Mouse (Mus musculus): ENCODE data around the gene 1700029I15Rik.

The 1700029I15Rik gene

GRCm38 (mm10) chr2:92381901-92382588, at the start of gene 1700029I15Rik:
Gene 1700029I15Rik (plus strand): TSS chr2:92382538.
- no peak for DNase-seq

DNA sequence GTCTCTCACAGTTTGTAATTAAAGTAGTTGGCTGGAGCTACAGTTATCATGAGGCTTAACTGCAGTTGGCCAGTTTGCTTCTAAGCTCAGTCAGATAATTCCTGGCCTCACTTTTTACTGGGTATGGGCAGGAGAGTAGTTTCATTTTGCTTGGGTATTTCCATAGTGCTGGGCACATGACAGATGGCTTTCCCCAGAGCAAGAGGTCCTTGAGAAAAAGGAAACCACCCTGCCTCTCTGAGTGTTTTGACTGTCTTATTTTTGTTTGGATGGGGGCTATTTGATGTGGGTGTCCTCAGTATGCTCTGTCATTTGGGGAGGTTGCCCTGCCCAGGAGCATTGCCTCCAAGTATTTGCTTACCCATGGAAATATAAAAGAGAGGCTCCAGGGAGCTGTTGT, 39.9 kb upstream of the 1700029I15Rik start:
- DNase-seq: no peak

- no peak for DNase-seq
These were observed 35.1 kb upstream of the 1700029I15Rik start for GRCm38 (mm10) chr2:92347191-92347590.

GRCm38 (mm10) chr2:92349589-92350425, 32.5 kb upstream of the 1700029I15Rik start:
- no peak for DNase-seq

GRCm38 (mm10) chr2:92350686-92351085, 31.7 kb upstream of the 1700029I15Rik start:
- DNase-seq: no peak

DNA sequence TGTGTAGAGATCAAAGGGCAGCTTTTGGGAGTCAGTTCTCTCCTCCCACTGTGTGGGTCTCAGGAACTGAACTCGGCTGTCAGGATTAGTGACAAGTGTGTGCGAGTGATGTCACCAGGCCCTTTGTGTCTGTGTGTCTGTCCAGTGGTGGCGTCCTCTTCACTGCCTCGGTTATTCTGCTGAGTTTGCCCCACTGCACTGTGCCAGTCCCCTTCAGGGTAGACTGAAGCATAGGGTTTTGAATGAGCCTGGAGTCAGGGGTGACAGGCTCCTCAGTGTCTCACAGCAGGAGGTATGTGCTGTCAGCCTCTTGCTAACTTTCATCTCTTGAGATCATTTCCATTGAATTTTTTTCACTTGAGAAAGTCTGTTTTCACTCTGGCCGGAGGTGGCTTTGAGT, 28.9 kb upstream of the 1700029I15Rik start:
- no peak for DNase-seq

DNA sequence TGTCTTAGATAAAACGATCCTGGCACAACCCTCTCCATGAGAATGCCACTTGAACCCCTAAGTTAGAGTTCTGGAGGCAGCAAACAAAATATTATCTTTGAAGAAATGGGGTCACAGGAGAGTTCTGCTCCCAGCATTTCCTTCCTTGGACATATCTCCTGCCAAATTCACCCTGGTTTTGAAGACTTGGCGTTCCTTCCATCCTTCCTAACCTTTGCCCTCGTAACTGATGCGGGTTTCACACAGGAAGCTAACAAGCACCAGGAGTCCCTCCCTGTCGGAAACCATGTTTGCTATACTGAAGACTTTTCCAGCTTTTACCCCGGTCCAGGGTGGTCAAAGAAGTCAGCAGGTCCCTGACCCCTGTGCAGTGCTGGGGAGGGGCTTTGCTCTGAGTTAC, 28.1 kb upstream of the 1700029I15Rik start:
- DNase-seq: no peak

GRCm38 (mm10) chr2:92359301-92359700, 23.0 kb upstream of the 1700029I15Rik start:
- no peak for DNase-seq

- DNase-seq: no peak
These were observed 22.0 kb upstream of the 1700029I15Rik start for GRCm38 (mm10) chr2:92360186-92360823.

DNA sequence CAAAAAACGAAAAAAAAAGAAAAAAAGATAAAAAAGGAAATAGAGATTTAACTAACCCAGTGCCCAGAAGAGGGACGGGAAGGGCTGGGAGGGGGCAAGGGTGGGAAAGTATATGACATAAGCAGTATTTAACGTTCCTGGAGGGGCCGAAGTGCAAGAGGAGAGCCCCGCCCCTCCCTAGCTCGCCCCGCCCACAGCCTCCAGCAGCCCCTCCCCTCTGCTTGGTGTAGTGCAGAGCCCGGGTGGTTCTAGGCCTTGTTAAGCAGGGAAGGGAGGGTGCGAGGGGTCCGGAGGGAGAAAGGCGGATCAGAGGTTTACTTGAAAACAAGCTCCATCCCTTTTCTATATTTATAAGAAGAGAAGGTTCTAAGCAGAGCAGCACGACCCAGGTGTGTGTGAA, 21.4 kb upstream of the 1700029I15Rik start:
- DNase-seq: no peak

GRCm38 (mm10) chr2:92361795-92362194, 20.5 kb upstream of the 1700029I15Rik start:
- DNase-seq: no peak

DNA sequence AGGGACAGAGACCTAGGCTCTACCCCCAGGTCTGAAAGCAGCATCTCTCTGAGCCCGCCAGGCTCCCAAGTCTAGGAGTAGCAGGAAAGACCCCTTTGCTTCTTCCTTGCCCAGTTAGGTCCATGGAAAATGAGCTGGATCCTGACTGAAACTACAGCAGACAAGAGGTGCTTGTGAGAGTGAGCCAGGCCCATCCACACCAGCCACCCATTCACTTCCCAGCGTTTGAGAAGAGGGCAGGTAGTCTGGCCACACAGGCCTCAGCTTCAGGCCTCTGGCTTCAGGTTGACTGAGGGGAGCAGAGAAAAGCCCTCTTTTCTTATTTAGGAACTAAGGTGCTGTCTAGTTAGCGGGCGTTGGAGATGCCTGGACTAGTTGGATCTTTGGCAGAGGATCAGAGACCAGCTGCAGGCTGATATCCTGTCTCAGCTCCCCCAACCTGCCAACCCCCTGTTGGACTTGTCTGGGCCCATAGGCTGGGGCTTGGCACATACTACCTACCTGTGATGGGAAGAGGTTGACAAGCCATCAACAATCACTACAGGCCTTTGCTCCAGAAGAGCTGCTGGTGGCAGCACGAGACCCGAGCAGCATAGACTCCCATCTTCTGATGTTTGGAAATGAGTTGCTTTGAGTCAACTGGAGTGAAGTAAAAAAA, 19.6 kb upstream of the 1700029I15Rik start:
- DNase-seq: no peak

DNA sequence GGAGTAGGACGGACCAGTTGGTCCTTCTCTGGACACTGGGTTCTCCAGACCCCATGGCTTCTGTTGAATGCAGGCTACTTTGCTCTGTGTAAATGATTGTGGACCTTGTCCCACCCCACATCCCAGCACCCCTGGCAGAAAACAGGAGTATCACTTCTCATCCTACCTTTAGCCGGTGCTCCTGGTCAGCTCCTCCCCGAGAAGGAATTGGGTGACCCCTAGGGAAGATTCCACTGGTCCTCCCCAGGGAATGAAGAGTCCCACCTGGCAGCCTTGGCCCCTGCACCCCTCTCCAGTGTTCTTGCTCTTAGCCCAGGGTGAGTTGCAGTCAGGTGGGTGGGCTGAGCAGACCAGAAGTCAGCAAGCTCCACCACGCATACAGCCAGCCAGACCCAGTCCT, 18.3 kb upstream of the 1700029I15Rik start:
- no peak for DNase-seq

DNA sequence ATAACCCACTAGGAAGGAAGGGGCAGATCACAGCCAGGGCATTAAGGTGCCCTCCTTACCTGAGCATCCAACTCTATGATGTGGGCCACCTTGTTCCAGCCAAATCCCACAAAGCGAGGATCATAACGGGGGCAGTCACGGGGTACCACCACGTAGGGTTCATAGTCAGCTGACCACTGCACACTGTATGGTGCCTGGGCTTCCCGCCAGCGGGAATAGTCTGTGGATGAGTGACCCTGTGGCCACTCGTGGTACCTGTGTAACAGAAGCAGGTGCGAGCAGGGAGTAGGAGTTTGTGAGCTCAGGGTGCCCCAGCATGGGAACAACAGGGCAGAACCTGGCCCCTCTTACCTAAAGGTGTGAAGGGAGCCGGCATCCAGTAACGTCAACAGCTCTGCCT, 16.8 kb upstream of the 1700029I15Rik start:
- DNase-seq: no peak

GRCm38 (mm10) chr2:92367383-92368029, 14.8 kb upstream of the 1700029I15Rik start:
- peak in 1 of 2 experiments; percentile 7 for DNase-seq

GRCm38 (mm10) chr2:92370375-92370774, 12.0 kb upstream of the 1700029I15Rik start:
- no peak for DNase-seq

DNA sequence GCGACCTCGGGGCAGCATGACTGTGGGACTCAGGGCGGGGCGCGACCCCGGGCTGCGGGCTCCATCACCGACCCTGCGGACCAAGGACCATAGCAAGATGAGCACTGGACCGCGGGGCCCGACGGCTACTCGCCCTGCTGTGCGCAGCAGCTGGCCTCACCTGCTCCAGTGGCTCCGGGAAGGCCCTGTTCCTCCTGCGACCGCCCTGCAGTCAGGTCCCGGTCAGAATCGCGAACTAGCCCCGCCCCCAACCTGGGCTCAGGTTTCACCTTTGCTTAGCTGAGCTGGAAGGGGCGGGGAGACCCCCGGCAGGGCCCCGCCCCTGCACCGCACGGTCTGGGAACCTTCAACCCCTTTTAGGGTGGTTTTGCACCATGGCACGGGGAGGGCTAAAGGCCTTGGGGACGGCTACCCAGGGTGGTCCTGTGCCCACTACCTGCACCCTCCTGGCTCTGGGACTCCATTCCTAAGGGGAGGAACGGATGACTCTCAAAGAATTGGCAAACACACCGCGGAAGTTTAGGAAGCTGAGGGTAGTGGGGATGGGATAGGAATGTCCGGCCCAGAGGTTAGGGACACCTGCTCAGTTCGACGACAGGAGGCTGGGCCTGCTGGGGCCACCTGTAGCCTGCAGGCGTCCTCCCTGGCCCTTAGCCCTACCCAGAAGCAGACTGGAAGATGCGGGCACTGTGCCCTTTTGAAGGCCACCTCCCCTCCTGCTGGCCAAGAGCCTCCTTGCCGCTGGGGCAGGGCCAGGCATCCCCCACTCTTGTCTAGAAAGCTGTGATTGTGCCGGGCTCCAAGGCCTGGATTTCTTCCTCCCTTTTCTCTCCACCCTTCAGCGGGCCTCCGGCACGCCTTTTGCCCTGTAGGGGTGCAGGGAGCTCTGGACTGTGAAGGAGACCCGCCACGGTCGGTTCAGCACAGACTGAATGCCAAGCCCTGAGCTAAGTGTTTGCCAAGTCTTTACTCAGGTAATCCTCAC, 11.2 kb upstream of the 1700029I15Rik start:
- peak; percentile 38 to 57 for DNase-seq

DNA sequence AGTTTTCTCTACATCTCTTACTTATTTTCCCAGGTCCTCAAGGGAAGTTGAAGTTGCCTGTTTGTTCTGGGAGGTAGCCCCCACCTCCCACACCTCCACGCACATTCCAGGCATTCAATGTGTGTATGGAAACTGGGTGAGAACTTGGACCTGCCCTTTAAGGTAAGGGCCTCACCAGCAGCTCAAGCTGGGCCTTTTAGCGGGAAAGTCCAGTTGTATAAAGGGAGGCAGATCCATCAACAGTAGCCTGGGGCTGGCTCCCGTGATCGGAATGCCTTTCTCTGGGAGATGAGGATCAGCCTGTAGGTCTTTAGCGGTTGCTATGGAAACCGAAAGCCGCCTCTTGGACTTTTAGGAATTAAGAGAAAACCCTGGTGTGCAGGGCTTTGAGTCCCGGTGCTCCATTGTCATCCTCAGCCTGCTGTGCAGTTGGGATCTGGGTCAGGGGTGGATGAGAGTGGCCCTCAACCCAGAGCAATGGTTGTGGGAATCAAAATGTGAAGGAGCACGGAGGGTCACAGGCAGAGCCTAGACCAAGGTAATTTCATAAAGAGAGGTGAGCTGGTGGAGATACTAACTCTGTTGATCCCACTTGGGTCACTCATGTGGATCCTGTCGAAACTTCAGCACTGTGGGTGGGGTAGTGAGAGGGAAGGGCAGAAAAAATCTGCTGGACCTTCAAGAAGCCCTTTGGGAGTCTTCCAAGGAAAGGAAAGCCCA, 10.2 kb upstream of the 1700029I15Rik start:
- no peak for DNase-seq

DNA sequence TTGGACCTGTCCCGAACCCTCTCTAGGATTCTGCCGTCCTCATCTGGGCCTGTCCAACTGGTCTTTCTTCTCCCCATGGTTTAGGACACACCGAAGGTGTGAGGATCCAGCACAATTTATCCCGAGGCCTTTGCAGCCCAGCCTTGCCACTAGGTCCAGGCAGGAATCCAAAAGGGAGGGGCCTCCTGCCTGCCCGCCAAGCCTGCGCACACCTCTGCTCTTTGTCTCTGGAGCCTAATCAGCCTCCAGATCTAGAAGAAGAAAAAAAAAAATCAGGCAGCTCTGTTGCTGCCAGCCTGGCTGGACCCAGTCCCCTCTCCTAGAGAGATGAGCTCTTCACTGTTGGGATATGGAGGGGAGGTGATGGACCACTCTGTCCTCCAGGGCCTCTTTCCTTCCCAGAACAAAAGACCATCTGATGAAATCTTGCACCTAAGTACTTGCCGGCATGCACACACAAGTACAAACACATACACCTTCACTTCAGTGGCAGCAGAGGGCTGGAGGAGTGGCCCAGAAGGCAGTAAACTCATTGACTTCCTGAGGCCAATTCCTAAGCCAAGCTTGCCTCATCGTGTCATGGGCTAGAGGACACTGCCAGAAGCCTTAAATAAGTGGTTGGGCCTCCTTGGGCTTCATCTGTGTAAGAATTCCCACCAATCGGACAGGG, 9.4 kb upstream of the 1700029I15Rik start:
- DNase-seq: no peak

- DNase-seq: peak in 1 of 2 experiments; percentile 44
These were observed 8.9 kb upstream of the 1700029I15Rik start for GRCm38 (mm10) chr2:92373437-92373813.
